Mouse (Mus musculus): ENCODE data around the gene Usp40. TPM values are rescaled to one million over a fixed set of nuclear protein-coding genes. Genes with fewer than 3 reads are reported as not detected.

The Usp40 gene
- polyA plus RNA-seq, 1 experiment from 2014 or later: 53.8 TPM

DNA sequence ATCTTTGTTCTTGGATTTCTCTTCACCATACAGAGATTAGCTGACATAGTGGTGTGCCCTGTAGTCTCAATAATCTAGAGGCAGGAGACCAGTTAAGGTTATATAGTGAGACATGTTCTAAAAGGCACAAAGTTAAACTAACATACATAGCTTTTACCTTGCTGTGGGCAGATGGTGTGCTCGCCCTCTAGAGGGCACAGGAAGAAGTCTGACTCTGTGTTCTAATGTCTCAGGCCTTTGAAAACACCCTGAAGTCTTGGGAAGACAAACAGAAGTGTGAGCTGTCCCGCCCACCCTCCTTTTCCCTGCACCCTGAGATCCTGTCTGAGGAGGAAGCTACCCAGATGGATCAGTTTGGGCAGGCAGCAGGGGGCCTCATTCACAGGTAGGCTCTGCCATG, 71.8 kb downstream of the Usp40 start:
- Histone ChIP-seq H3K9ac (no peak overlapping the region), H3K36me3 (peaks cover 89% of the 10 kb centered on the region), H3K9me3 (no peaks in the 10 kb centered on the region), H3K27ac (no peak overlapping the region), H3K4me3 (no peak overlapping the region), H3K4me1 (no peaks in the 10 kb centered on the region), H3K27me3 (no peaks in the 10 kb centered on the region), H3K4me2 (replicated peaks) (no peak overlapping the region)
- 42% methylated on average over 2 of the region's 2 CpGs for WGBS
- ATAC-seq (ENCODE audit: low FRiP score, low read depth): no peak

DNA sequence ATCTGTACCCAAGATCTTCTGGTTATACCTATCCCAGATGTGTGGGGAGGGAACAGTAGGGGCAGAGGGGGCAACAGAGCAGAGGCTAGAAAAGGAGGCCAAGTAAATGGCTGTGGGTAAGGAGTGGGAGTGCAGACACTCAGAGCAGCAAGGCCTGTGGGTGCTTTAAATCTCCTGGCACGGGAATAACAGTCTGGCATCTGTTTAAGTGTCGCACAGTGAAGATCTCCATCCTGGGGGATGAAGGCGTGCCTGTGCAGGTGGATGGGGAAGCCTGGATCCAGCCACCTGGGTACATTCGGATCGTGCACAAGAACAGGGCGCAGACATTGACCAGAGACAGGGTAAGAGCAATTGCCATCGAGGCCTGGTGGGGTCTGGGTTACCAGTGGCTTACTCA, 72.3 kb downstream of the Usp40 start:
- Histone ChIP-seq H3K9ac (no peak overlapping the region), H3K27me3 (no peaks in the 10 kb centered on the region), H3K4me1 (no peaks in the 10 kb centered on the region), H3K4me2 (replicated peaks) (no peak overlapping the region), H3K27ac (no peak overlapping the region), H3K36me3 (peaks cover 89% of the 10 kb centered on the region), H3K9me3 (no peaks in the 10 kb centered on the region), H3K4me3 (no peak overlapping the region)
- ATAC-seq (ENCODE audit: low FRiP score, low read depth): no peak
- 89% methylated on average over 7 of the region's 7 CpGs for WGBS

DNA sequence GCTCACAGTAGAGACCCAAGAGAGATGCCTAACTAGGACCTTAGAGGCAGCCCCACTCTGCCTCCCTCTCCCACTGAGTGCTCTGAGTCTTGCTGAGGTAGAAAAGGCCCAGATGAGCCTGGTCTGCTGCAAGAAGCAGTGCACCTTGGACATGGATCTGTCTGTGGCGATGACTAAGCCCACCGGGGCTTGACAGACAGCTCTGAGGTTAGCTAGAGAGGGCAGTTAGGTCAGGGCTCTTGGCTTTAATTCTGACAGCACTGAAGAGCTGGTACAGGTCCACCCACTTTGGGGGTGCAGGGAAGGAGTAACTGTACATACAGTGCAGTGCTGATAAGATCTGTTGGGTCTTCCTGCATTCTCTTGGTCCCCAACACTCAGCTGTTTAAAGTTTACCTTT, 72.8 kb downstream of the Usp40 start:
- Histone ChIP-seq H3K27me3 (no peaks in the 10 kb centered on the region), H3K4me1 (no peaks in the 10 kb centered on the region), H3K9me3 (no peaks in the 10 kb centered on the region), H3K9ac (no peak overlapping the region), H3K27ac (no peak overlapping the region), H3K4me2 (replicated peaks) (no peak overlapping the region), H3K36me3 (peaks cover 89% of the 10 kb centered on the region), H3K4me3 (no peak overlapping the region)
- WGBS: 93% methylated on average over 2 of the region's 2 CpGs
- ATAC-seq (ENCODE audit: low FRiP score, low read depth): no peak

DNA sequence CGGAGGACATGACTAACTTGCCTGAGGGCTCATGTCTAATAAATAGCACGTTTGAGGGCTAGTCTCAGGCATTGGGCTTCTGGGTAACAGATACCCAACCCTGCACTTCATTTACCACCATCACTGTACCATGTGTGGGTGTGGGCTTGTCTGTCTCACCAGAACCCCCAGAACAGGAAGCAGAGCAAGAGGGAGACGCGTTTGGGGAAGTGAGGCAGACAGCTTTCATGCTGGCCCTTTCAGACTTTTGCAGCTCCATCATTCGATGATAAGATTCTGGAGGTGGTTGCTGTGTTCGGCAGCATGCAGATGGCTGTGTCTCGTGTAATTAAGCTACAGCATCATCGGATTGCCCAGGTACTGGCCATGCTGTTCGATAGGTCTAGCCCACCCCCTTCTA, 73.3 kb downstream of the Usp40 start:
- Histone ChIP-seq H3K4me1 (no peaks in the 10 kb centered on the region), H3K4me2 (replicated peaks) (no peak overlapping the region), H3K27ac (no peak overlapping the region), H3K27me3 (no peaks in the 10 kb centered on the region), H3K9ac (no peak overlapping the region), H3K4me3 (no peak overlapping the region), H3K9me3 (no peaks in the 10 kb centered on the region), H3K36me3 (peaks cover 88% of the 10 kb centered on the region)
- WGBS: 87% methylated on average over 9 of the region's 9 CpGs
- ATAC-seq (ENCODE audit: low FRiP score, low read depth): no peak

DNA sequence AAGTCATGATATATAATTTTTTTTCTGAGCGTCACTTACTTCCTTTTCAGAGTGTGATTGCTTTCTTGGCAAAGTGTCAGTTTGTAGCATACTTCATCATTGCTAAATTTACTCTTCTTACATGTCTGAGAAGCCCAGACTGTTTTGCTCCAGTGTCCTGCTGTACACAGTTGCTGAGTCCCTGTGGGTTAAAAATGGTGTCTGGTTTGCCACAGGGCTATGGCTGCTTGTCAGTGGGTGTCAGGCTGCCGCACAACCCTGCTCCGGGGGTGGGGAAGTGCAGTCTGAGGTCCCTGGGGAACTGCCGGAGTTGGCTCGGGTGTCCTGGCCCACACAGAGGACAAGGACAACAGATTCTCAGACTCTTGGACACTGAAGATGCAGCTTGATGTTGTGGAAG, 75.3 kb downstream of the Usp40 start:
- Histone ChIP-seq H3K27ac (no peak overlapping the region), H3K27me3 (no peaks in the 10 kb centered on the region), H3K4me2 (replicated peaks) (no peak overlapping the region), H3K4me3 (no peak overlapping the region), H3K36me3 (peaks cover 85% of the 10 kb centered on the region), H3K9me3 (no peaks in the 10 kb centered on the region), H3K9ac (no peak overlapping the region), H3K4me1 (no peaks in the 10 kb centered on the region)
- 88% methylated on average over 5 of the region's 5 CpGs for WGBS
- no peak for ATAC-seq (ENCODE audit: low FRiP score, low read depth)

DNA sequence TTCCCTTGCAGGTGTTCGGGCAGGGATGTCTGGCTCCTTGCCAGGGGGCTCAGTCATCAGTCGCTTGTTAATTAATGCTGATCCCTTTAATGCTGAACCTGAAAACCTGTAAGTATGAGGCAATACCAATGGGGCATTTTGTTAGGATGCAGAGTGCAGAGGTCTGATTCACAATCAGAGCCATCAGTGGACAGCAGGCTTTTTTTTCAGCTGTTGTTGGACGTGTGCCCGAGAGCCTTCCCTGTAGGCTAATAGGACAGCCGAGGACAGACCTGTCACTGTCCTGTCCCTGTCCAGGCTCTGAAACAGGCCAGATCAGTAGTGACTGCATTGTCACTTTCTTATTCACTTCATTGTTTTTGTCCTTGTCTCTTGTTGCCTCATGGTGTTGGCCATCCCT, 78.6 kb downstream of the Usp40 start:
- Histone ChIP-seq H3K27ac (no peak overlapping the region), H3K4me1 (no peaks in the 10 kb centered on the region), H3K9me3 (no peaks in the 10 kb centered on the region), H3K27me3 (no peaks in the 10 kb centered on the region), H3K4me3 (no peak overlapping the region), H3K9ac (no peak overlapping the region), H3K4me2 (replicated peaks) (no peak overlapping the region), H3K36me3 (peaks cover 87% of the 10 kb centered on the region)
- ATAC-seq (ENCODE audit: low FRiP score, low read depth): no peak
- WGBS: 73% methylated on average over 5 of the region's 5 CpGs

DNA sequence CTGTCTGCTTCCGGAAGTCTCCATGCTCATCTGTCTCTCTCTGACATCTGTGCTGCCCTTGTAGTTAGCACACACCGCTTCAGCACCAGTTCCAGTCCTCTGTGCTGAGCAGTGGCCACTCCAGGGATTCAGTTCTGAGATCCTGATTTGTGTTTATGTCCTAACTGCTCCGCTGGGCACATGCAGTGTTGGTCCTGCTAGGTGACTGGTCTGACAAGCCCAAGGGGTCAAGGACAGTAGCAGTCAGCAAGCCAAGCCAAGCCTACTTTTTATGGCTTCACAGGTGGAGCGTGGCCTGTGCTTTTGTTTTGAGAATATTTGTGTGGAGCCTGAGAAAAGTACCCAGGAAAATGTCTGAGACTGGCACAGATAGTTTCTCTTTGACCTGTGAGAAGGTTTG, 83.5 kb downstream of the Usp40 start:
- no peak overlapping the region for H3K9ac ChIP-seq

DNA sequence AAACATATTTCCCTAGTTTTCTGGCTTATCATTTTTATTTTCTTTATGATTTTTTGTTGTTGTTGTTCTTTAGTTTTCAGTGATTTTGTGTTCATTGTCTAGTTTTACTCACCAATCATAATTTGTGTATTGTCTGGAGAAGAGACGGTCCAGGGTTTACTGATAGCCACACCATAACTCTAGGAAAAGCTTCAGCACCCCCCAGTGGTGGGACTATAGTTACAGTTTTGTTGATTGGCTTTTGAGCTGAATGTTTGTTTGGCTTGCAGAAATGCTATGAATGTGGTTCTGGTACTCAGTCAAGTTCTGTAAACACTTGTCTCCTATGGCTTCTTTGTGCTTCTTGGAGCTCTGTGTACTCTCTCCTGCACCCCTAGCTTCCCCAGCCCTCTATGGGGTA, 85.7 kb downstream of the Usp40 start:
- no peak overlapping the region for H3K9ac ChIP-seq
- no peak overlapping the region for H3K4me2 ChIP-seq (replicated peaks)
- no peaks in the 10 kb centered on the region for H3K4me1 ChIP-seq
- no peak for ATAC-seq (ENCODE audit: low FRiP score, low read depth)
- no peaks in the 10 kb centered on the region for H3K27me3 ChIP-seq
- H3K4me3 ChIP-seq: no peak overlapping the region
- 64% methylated on average over 1 of the region's 1 CpGs for WGBS
- H3K9me3 ChIP-seq: no peaks in the 10 kb centered on the region
- no peak overlapping the region for H3K27ac ChIP-seq
- peaks cover 87% of the 10 kb centered on the region for H3K36me3 ChIP-seq

More for the DNA sequence above, 83.5 kb downstream of the Usp40 start:
- H3K4me3 ChIP-seq: no peak overlapping the region
- no peak overlapping the region for H3K4me2 ChIP-seq (replicated peaks)
- no peaks in the 10 kb centered on the region for H3K27me3 ChIP-seq
- no peak overlapping the region for H3K27ac ChIP-seq
- no peaks in the 10 kb centered on the region for H3K9me3 ChIP-seq
- H3K36me3 ChIP-seq: peaks cover 85% of the 10 kb centered on the region
- H3K4me1 ChIP-seq: no peaks in the 10 kb centered on the region
- 89% methylated on average over 4 of the region's 4 CpGs for WGBS
- ATAC-seq (ENCODE audit: low FRiP score, low read depth): no peak

DNA sequence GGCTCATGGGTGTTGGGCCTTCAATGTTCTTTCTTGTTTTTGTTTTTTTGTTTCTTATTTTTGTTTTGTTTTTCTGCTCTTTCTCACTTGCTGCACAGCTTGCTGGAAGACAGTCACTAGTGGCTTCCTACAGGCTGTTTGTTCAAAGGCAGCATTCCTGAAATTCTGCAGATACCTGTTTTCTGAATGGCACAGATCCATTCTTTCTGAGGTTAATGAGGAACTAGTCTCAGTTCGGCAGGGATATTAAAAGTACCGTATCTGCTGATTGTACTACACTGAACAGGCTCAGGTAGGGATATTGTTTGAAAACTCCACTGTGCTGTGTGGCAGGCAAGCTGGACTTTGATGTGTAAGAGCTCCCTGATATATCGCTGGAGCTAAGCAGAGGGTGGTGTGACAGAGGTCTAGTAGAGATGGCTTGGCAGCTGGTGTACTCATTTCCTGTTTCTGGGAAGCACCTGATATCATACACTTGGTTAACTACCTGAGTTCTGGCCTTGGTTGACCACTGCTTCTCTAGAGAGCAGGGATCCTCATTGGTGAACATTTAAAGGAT, 88.2 kb downstream of the Usp40 start:
- no peak overlapping the region for H3K4me2 ChIP-seq (replicated peaks)
- H3K4me1 ChIP-seq: no peaks in the 10 kb centered on the region
- 88% methylated on average over 3 of the region's 3 CpGs for WGBS
- no peak overlapping the region for H3K27ac ChIP-seq
- no peak overlapping the region for H3K4me3 ChIP-seq
- no peaks in the 10 kb centered on the region for H3K27me3 ChIP-seq
- H3K36me3 ChIP-seq: peaks cover 85% of the 10 kb centered on the region
- no peaks in the 10 kb centered on the region for H3K9me3 ChIP-seq
- H3K9ac ChIP-seq: no peak overlapping the region
- no peak for ATAC-seq (ENCODE audit: low FRiP score, low read depth)

DNA sequence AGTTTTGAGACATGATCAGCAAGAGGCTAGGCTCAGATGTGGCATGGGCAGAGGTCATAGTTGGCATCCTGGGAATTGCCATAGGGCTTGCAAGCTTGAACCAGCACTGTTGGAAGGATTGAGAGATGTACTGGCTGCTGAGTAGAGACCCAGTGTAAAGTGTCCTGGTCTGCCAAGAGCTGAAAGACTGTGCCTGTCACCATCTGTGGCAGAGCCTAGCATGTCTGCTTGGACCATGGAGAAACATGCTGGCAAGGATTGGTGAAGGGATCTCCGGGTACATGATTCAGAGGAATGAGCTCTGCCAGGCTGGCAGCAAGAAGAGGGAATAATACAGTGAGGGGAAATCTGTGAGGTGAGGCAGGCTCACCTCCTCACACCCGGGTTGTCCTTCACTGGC, 90.3 kb downstream of the Usp40 start:
- Histone ChIP-seq H3K9me3 (no peaks in the 10 kb centered on the region), H3K4me1 (peaks cover 4% of the 10 kb centered on the region), H3K27ac (no peak overlapping the region), H3K27me3 (no peaks in the 10 kb centered on the region), H3K4me2 (replicated peaks) (no peak overlapping the region), H3K9ac (no peak overlapping the region), H3K4me3 (no peak overlapping the region), H3K36me3 (peaks cover 67% of the 10 kb centered on the region)
- WGBS: 95% methylated on average over 2 of the region's 2 CpGs
- ATAC-seq (ENCODE audit: low FRiP score, low read depth): no peak

DNA sequence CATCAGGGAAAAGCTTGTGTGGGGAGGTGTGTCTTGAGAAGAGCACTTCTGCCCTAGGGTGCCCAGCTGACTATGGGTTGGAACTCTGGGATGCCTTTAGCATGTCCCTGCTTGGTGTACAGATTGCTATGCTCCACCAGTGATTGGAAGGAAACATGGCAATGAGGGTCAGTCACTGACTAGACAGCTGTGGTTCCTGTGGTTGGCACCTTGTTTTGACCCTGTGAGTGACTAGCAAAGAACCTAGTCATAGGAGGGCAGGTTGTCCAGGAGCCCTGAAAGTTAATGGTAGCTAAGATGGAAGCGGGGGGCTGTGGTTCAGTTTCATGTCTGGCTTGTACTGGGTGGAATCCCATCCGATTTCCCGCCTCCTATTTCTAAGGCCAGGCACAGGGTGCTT, 91.0 kb downstream of the Usp40 start:
- Histone ChIP-seq H3K36me3 (peaks cover 64% of the 10 kb centered on the region), H3K4me3 (no peak overlapping the region), H3K27ac (no peak overlapping the region), H3K9me3 (no peaks in the 10 kb centered on the region), H3K27me3 (no peaks in the 10 kb centered on the region), H3K4me2 (replicated peaks) (no peak overlapping the region), H3K4me1 (peaks cover 11% of the 10 kb centered on the region), H3K9ac (no peak overlapping the region)
- no peak for ATAC-seq (ENCODE audit: low FRiP score, low read depth)
- WGBS: 98% methylated on average over 3 of the region's 3 CpGs

DNA sequence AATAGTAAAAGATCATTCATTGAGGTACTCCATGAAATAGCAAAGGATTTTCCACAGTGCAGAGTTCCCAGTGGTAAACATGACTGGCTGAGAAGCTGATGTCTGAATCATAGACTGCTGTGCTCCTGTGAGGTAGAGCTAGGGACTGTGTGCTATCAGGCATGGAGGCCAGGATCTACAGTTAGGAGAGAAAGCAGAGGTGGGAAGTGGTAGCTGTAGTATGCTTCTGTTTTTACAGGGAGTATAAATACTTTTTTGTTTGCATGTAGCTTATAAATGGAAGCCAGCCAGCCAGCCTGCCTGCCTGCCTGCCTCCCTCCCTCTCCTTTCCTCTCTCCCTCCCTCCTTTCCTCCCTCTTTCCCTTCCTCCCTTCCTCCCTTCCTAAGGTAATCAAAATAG, 95.0 kb downstream of the Usp40 start:
- no peak overlapping the region for H3K4me3 ChIP-seq
- no peak overlapping the region for H3K4me2 ChIP-seq (replicated peaks)
- H3K27ac ChIP-seq: no peak overlapping the region
- no peak overlapping the region for H3K9ac ChIP-seq
- H3K4me1 ChIP-seq: peaks cover 15% of the 10 kb centered on the region
- H3K36me3 ChIP-seq: peaks cover 44% of the 10 kb centered on the region
- ATAC-seq (ENCODE audit: low FRiP score, low read depth): no peak
- H3K9me3 ChIP-seq: no peaks in the 10 kb centered on the region
- no peaks in the 10 kb centered on the region for H3K27me3 ChIP-seq

DNA sequence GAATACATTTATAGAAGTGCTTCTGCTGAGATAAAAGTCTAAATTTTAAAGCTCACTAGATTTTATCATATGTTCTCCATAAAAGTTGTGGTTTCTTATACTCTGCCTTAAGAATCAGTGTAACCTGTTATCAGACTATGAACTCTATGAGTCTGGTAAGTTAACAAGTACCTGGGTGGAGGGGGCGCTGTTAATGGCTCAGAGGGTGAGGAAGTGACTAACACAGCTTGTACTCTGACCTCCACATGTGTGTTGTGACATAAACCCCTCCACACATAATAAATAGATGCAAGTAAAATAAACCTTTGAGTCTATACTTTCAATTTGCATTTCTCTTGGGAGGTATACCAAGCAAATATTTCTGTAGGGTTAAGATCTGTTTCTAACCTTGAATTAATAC, 97.9 kb downstream of the Usp40 start:
- no peaks in the 10 kb centered on the region for H3K9me3 ChIP-seq
- H3K4me2 ChIP-seq (replicated peaks): no peak overlapping the region
- no peaks in the 10 kb centered on the region for H3K27me3 ChIP-seq
- WGBS: 82% methylated on average over 1 of the region's 1 CpGs
- H3K4me1 ChIP-seq: peaks cover 15% of the 10 kb centered on the region
- H3K4me3 ChIP-seq: no peak overlapping the region
- no peak overlapping the region for H3K9ac ChIP-seq
- H3K27ac ChIP-seq: no peak overlapping the region
- H3K36me3 ChIP-seq: peaks cover 26% of the 10 kb centered on the region
- no peak for ATAC-seq (ENCODE audit: low FRiP score, low read depth)
